Comparison of ENCODE assay signal across 21 mouse cellular contexts in the genomic region with DNA sequence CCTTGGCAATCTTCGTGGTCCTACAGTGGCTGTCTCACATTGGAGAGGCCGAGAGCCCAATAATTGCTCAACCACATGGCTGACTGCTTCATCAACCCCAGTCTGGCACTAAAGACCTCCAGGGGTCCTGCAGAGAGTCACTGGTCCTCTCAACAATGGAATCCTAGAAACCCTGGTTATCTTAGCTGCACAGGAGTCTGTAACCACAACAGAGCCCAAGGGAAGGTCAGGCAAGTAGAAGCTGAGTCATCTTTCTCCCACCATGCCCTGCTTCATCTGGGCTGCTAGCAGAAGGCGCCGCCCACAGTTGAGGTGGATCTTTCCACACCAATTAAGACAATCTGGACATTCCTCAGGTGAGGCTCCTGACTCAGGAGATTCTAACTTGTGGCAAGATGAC.
DNase-seq lines count a peak whose midpoint lies in the region; ATAC-seq lines count a peak whose summit lies in the region.
"Had no signal": no experiment of that assay in that cellular context is flagged by ENCODE, and none has a peak within 500 bp of the region (broad histone marks: within the 10 kb centered on the region; RNA-seq: fewer than 3 reads in every experiment).

No protein-coding gene starts in this region.

- peak; percentile 34 for DNase-seq in Muller cell, postnatal 12 days (ENCODE audit: inconsistent ontology term)
- DNase-seq in gastrocnemius, postnatal 10 days = no peak
- no peak for DNase-seq in heart, adult 9 months (ENCODE audit: low spot score in 2 of 2)
- DNase-seq: adrenal gland, adult 8-10 months; adrenal gland, postnatal 36 days; B cell, adult 2 months; cerebellum, adult 2 months; cerebellum, postnatal 10 days; embryo, embryonic 11 days; gastrocnemius, postnatal 14 days; heart, adult 2 months had no signal

- no peaks in the 10 kb centered on the region for H3K27me3 ChIP-seq in megakaryocyte, embryonic 14.5 days (replicated peaks)
- H3K27me3 ChIP-seq: embryonic facial prominence, embryonic 15.5 days; heart, embryonic 12.5 days; hindbrain, embryonic 15.5 days had no signal

- peaks cover 17% of the 10 kb centered on the region for H3K9me3 ChIP-seq in megakaryocyte, embryonic 14.5 days
- H3K9me3 ChIP-seq: embryonic facial prominence, embryonic 15.5 days; forebrain, embryonic 10.5 days; heart, embryonic 12.5 days; hindbrain, embryonic 15.5 days had no signal

- ATAC-seq in megakaryocyte, adult 5-6 weeks (ENCODE audit: poor library complexity, severe bottlenecking) = no peak
- ATAC-seq in megakaryocyte progenitor cell, adult 5-6 weeks (replicated peaks; ENCODE audit: poor library complexity) = peak; percentile 43
- ATAC-seq: CD4-positive, CD25-positive, alpha-beta regulatory T cell, adult 4 months; forebrain, embryonic 14.5 days had no signal

- H3K36me3 ChIP-seq in megakaryocyte, embryonic 14.5 days (replicated peaks; ENCODE audit: low read length) = peaks cover 96% of the 10 kb centered on the region
- H3K36me3 ChIP-seq: forebrain, embryonic 10.5 days; hindbrain, embryonic 15.5 days had no signal

- H3K4me1 ChIP-seq in megakaryocyte, embryonic 14.5 days = peaks cover 93% of the 10 kb centered on the region
- H3K4me1 ChIP-seq: embryonic facial prominence, embryonic 15.5 days; forebrain, embryonic 10.5 days; heart, embryonic 12.5 days; hindbrain, embryonic 15.5 days had no signal

- peak overlapping the region; percentile 56 for H3K4me3 ChIP-seq in megakaryocyte, embryonic 14.5 days (replicated peaks)
- H3K4me3 ChIP-seq: embryonic facial prominence, embryonic 15.5 days; erythroblast, embryonic 14.5 days; forebrain, embryonic 10.5 days; heart, adult 2 months; heart, embryonic 12.5 days; hindbrain, embryonic 15.5 days had no signal
